Mouse (Mus musculus) brain, embryonic 14.5 days (tissue): ENCODE results near the gene Atrnl1.

ENCODE experiments used
- CTCF ChIP-seq: fragments of 200-500 bp; IDR thresholded peaks from 2 replicates; pipeline ENCODE4 v1.5.1; 2012; ENCODE audit warnings: inconsistent platforms, mild to moderate bottlenecking, moderate library complexity, borderline replicate concordance; ENCODE audit not compliant: insufficient read depth, insufficient read length; ENCODE audit errors: extremely low read depth
- POLR2A ChIP-seq: fragments of 200-500 bp; IDR thresholded peaks from 2 replicates; pipeline ENCODE4 v1.6.1; 2012; ENCODE audit warnings: mild to moderate bottlenecking, inconsistent platforms, borderline replicate concordance; ENCODE audit not compliant: poor library complexity, insufficient read depth, insufficient read length, severe bottlenecking; ENCODE audit errors: extremely low read depth

- TF ChIP-seq POLR2A: no peak
- TF ChIP-seq CTCF: no peak
Observed at GRCm38 (mm10) chr19:57612179-57612472, 1.3 kb downstream of the Atrnl1 start.
